Mouse (Mus musculus) hindbrain, embryonic 11.5 days (tissue): ENCODE results near the gene Mgat4e. TPM values are rescaled to one million over a fixed set of nuclear protein-coding genes. Genes with fewer than 3 reads are reported as not detected.
"Not testable (repeated sequence)": the region's sequence is repeated elsewhere in the genome, so short reads cannot be mapped to it uniquely, and the experiment has no call there.

Experiments used
- ATAC-seq: fragments of 200-750 bp; cut with Nextera tagmentation; 2 replicates; pipeline ENCODE4 v1.8.0; 2017; ENCODE audit warnings: mild to moderate bottlenecking, moderate TSS enrichment, moderate library complexity; ENCODE audit not compliant: low FRiP score
- DNase-seq: peaks from one replicate; pipeline ENCODE4 v3.0.0-alpha.2; 2015; ENCODE audit warnings: low spot score
- H3K27ac ChIP-seq: fragments of 300-500 bp; sonication (generic); 2 replicates; pipeline ENCODE4 v1.5.1; 2014; ENCODE audit warnings: mild to moderate bottlenecking, low read depth, low read length
- H3K27me3 ChIP-seq: fragments of 300-500 bp; sonication (generic); 2 replicates; pipeline ENCODE4 v1.6.1; 2014; ENCODE audit warnings: mild to moderate bottlenecking, low read length, moderate library complexity, mixed read lengths; ENCODE audit not compliant: control insufficient read depth, insufficient read depth
- H3K36me3 ChIP-seq: fragments of 300-500 bp; sonication (generic); 2 replicates; pipeline ENCODE4 v1.6.1; 2014; ENCODE audit warnings: mild to moderate bottlenecking, low read length, moderate library complexity, mixed read lengths; ENCODE audit not compliant: control insufficient read depth, insufficient read depth
- H3K4me1 ChIP-seq: fragments of 300-500 bp; sonication (generic); replicated peaks from 2 replicates; pipeline ENCODE4 v1.6.1; 2014; ENCODE audit warnings: low read length, mixed read lengths; ENCODE audit not compliant: control insufficient read depth, insufficient read depth
- H3K4me2 ChIP-seq: fragments of 300-500 bp; sonication (generic); replicated peaks from 2 replicates; pipeline ENCODE4 v1.6.1; 2014; ENCODE audit warnings: mild to moderate bottlenecking, low read depth, low read length
- H3K4me3 ChIP-seq: fragments of 300-500 bp; sonication (generic); 2 replicates; pipeline ENCODE4 v1.5.1; 2014; ENCODE audit warnings: low read depth, low read length
- H3K9ac ChIP-seq: fragments of 300-500 bp; sonication (generic); 2 replicates; pipeline ENCODE4 v1.6.1; 2014; ENCODE audit warnings: low read depth, low read length
- H3K9me3 ChIP-seq: fragments of 300-500 bp; sonication (generic); 2 replicates; pipeline ENCODE4 v1.6.1; 2016; ENCODE audit warnings: low read length; ENCODE audit not compliant: control insufficient read depth
- WGBS: fragments of 180-500 bp; shearing (Covaris S2); extraction: QIAGEN DNeasy Blood & Tissue Kit; methylation state at CpG from one replicate; pipeline ENCODE4 v1.1.7; 2014; 5-methylcytosine and 5-hydroxymethylcytosine counted together
- polyA plus RNA-seq: library from polyadenylated mRNA; unstranded; fragments of >200 nt; fragmentation: Nextera tagmentation; extraction: Ambion mirVana; gene quantifications from 2 replicates; pipeline ENCODE4 v1.2.1, GENCODE M21; 2014

The Mgat4e gene
- polyA plus RNA-seq, 1 experiment from 2014 or later = not detected

- Histone ChIP-seq H3K27ac (no peak overlapping the region), H3K27me3 (no peaks in the 10 kb centered on the region), H3K9me3 (no peaks in the 10 kb centered on the region), H3K4me2 (no peak overlapping the region), H3K4me1 (peaks cover 5% of the 10 kb centered on the region), H3K4me3 (no peak overlapping the region), H3K9ac (no peak overlapping the region), H3K36me3 (no peaks in the 10 kb centered on the region)
- 89% methylated on average over 3 of the region's 3 CpGs for WGBS
- DNase-seq (no peak), ATAC-seq (no peak)
Measured at GRCm38 (mm10) chr1:134551869-134552268, 2.4 kb upstream of the Mgat4e start.

DNA sequence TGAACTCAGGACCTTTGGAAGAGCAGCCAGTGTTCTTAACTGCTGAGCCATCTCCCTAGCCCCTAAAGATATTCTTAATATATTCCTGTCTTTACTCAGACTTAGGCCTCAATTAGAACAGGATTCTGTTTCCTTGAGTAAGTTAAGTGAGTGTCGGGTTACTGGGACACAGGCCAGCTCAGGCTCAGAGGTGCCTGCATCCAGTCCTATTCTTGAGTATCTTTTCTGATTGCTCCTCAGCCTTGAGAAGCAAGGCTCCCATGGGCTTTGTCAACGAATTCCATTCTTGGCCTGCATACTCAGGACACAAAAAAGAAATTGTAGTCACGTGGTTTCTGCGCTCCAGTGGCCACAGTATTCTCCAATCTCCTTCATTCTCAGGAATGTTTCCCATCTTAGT is 1.3 kb downstream of the Mgat4e start:
- no peak for ATAC-seq
- 69% methylated on average over 4 of the region's 4 CpGs for WGBS
- H3K9ac ChIP-seq = no peak overlapping the region
- H3K27ac ChIP-seq = no peak overlapping the region
- no peaks in the 10 kb centered on the region for H3K27me3 ChIP-seq
- no peak overlapping the region for H3K4me3 ChIP-seq
- no peaks in the 10 kb centered on the region for H3K9me3 ChIP-seq
- DNase-seq = no peak
- no peaks in the 10 kb centered on the region for H3K4me1 ChIP-seq
- no peak overlapping the region for H3K4me2 ChIP-seq
- no peaks in the 10 kb centered on the region for H3K36me3 ChIP-seq

DNA sequence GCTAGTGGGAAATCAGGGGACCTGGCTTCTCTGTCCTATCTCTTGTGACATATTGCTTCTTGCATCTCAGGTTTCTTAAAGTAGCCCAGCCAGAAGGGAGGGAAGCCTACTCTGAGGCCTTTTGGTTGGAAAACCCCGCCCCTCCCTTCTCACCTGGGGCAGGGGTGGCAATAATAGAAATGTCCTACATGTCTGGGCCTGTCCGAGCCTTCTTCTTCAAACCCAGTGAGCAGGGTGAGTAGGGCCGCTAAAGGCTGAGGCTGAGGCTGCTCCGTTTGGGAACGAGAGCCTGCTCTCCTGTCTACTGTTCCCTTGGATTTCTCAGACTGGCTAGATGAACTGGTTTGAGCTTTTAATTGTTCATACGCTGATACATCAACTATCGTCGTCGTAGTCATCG is 8.9 kb downstream of the Mgat4e start:
- Histone ChIP-seq H3K4me1 (no peaks in the 10 kb centered on the region), H3K9ac (no peak overlapping the region), H3K27ac (no peak overlapping the region), H3K4me2 (no peak overlapping the region), H3K27me3 (no peaks in the 10 kb centered on the region), H3K36me3 (no peaks in the 10 kb centered on the region), H3K9me3 (no peaks in the 10 kb centered on the region), H3K4me3 (no peak overlapping the region)
- DNase-seq (no peak), ATAC-seq (no peak)
- 92% methylated on average over 10 of the region's 10 CpGs for WGBS

- DNase-seq (no peak), ATAC-seq (no peak)
- 59% methylated on average over 3 of the region's 3 CpGs for WGBS
- no peak overlapping the region for H3K4me2 ChIP-seq
- no peaks in the 10 kb centered on the region for H3K4me1 ChIP-seq
- H3K36me3 ChIP-seq = no peaks in the 10 kb centered on the region
- H3K27ac ChIP-seq = no peak overlapping the region
- no peaks in the 10 kb centered on the region for H3K9me3 ChIP-seq
- H3K4me3 ChIP-seq = no peak overlapping the region
- no peaks in the 10 kb centered on the region for H3K27me3 ChIP-seq
- H3K9ac ChIP-seq = no peak overlapping the region
Measured at GRCm38 (mm10) chr1:134535513-134535912, 14.0 kb downstream of the Mgat4e start.

GRCm38 (mm10) chr1:134535054-134535453 is 14.4 kb downstream of the Mgat4e start:
- DNase-seq (no peak), ATAC-seq (no peak)
- no peaks in the 10 kb centered on the region for H3K4me1 ChIP-seq
- H3K27ac ChIP-seq = no peak overlapping the region
- no peaks in the 10 kb centered on the region for H3K9me3 ChIP-seq
- H3K4me3 ChIP-seq = no peak overlapping the region
- H3K36me3 ChIP-seq = no peaks in the 10 kb centered on the region
- H3K27me3 ChIP-seq = no peaks in the 10 kb centered on the region
- no peak overlapping the region for H3K9ac ChIP-seq
- no peak overlapping the region for H3K4me2 ChIP-seq
- WGBS = 100% methylated on average over 1 of the region's 1 CpGs

DNA sequence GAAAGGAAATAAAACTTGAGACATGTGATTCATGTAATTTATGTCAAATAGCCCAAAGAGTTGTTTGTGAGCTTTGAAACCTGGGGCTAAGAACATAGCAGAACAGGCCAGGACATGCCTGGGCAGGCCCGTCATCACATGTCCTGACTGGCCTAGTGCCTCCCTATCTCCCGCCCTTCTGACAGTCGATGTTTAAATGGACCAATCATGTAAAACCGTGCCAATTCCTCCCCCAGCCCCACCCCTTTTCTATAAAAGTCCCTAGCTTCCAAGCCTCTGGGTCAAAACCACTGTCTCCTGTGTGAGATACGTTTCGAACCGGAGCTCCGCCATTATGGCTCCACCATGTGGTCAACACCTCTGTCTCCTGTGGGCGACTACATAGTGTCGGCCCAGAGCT is 15.8 kb downstream of the Mgat4e start:
- H3K27me3 ChIP-seq, H3K9ac ChIP-seq, DNase-seq, H3K27ac ChIP-seq, H3K4me1 ChIP-seq, H3K9me3 ChIP-seq, H3K36me3 ChIP-seq, ATAC-seq, H3K4me2 ChIP-seq, H3K4me3 ChIP-seq: not testable (repeated sequence)
- WGBS = 89% methylated on average over 10 of the region's 10 CpGs

- H3K27ac ChIP-seq = no peak overlapping the region
- no peak overlapping the region for H3K4me2 ChIP-seq
- no peaks in the 10 kb centered on the region for H3K4me1 ChIP-seq
- DNase-seq (no peak), ATAC-seq (no peak)
- H3K9ac ChIP-seq = no peak overlapping the region
- H3K4me3 ChIP-seq = no peak overlapping the region
- WGBS = 88% methylated on average over 6 of the region's 6 CpGs
- no peaks in the 10 kb centered on the region for H3K36me3 ChIP-seq
- H3K9me3 ChIP-seq = no peaks in the 10 kb centered on the region
- H3K27me3 ChIP-seq = no peaks in the 10 kb centered on the region
Measured at GRCm38 (mm10) chr1:134530618-134531017, 18.9 kb downstream of the Mgat4e start.

DNA sequence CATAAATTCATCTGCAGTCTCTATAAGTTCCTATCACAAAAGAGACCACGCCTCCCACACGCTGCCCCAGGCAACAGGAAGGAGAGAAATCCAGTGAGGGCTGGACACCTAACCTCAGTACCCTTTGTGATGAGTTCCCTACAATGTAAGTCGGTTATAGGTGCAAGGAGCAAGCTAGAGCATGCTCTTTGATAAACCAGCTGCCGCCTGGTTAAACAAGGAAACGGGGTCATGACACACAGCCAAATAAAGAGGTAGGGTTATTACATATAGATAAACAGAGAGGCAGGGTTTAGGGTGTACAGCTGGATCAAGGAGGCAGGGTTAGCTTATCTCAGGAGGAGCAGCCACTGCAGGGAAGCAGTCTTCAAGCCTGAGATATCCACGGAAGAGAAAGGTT is 22.7 kb downstream of the Mgat4e start:
- ATAC-seq = no peak
- H3K27ac ChIP-seq = no peak overlapping the region

GRCm38 (mm10) chr1:134525015-134525414 is 24.5 kb downstream of the Mgat4e start:
- H3K4me3 ChIP-seq = no peak overlapping the region
- H3K36me3 ChIP-seq = no peaks in the 10 kb centered on the region
- no peaks in the 10 kb centered on the region for H3K27me3 ChIP-seq
- no peak overlapping the region for H3K27ac ChIP-seq
- WGBS = 90% methylated on average over 1 of the region's 1 CpGs
- H3K9ac ChIP-seq = no peak overlapping the region
- no peak for DNase-seq
- no peak overlapping the region for H3K4me2 ChIP-seq
- no peaks in the 10 kb centered on the region for H3K4me1 ChIP-seq
- no peak for ATAC-seq
- H3K9me3 ChIP-seq = no peaks in the 10 kb centered on the region

More for the DNA sequence above, 22.7 kb downstream of the Mgat4e start:
- no peaks in the 10 kb centered on the region for H3K4me1 ChIP-seq
- H3K27me3 ChIP-seq = no peaks in the 10 kb centered on the region
- H3K9ac ChIP-seq = no peak overlapping the region
- H3K36me3 ChIP-seq = no peaks in the 10 kb centered on the region
- 82% methylated on average over 6 of the region's 6 CpGs for WGBS
- no peak overlapping the region for H3K4me2 ChIP-seq
- H3K4me3 ChIP-seq = no peak overlapping the region
- no peak for DNase-seq
- H3K9me3 ChIP-seq = no peaks in the 10 kb centered on the region
